Mouse (Mus musculus) heart, postnatal 0 days (tissue): Measurements from ENCODE around the gene Trrap.

Source experiments
- CTCF ChIP-seq: IDR thresholded peaks from 2 replicates; pipeline ENCODE4 v1.5.1; 2016; ENCODE audit warnings: antibody characterized with exemption, control low read depth, low read depth
- EP300 ChIP-seq: IDR thresholded peaks from 2 replicates; pipeline ENCODE4 v1.6.1; 2016; ENCODE audit warnings: antibody characterized with exemption, low read depth

DNA sequence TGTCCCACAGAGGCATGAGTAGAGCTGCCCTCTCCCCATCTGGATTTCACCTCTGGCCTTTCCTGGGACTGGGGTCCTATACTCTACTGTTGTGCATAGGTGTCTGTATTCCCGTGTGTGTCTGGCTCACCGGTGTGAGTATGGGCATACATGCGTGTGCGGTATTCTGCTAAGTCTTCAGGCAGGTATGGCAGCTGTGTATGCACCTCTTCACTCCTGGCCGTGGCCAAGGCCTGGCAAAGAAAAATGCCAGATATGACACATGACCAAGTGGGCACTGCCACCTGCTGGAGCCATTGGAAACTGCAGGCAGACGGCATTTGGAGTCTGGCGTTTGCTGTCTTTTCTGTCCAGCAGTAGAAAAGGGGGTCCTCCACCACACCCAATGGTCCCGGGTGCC lies 32.6 kb upstream of the Trrap start:
- TF ChIP-seq CTCF (peak; percentile 84), EP300 (no peak)
